Mouse (Mus musculus) mature B cell (primary cell): ENCODE data around the gene Mrgprf.

Source experiments
- in situ Hi-C: fragments of 300-500 bp; cut with MboI; formaldehyde crosslinking; loops from 2 replicates; pipeline ENCODE4 v1.14.3; 2019

Gene Mrgprf

DNA sequence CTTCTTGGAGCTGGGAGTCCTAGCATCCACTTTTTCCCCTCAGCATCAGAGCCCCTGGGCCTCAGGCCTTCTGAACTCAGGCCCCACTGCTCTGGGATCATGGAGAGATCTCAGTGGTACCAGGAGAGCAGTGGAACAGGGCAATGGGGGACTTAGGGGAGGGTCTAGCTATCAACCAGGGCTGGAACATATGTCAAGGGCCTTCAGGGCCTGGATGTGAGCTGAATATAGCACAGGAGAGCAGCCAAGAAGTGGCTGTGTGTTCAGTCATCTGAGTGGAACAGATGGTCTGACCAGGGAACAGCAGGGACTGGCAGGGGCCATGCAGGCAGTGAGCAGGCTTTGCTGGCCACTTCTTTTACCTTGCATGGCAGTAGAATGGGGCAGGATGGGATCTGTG is 34.6 kb downstream of the Mrgprf start:
- in situ Hi-C loops = no loop called here

- in situ Hi-C loops = no loop called here
Measured at GRCm38 (mm10) chr7:145335616-145336332, 35.1 kb downstream of the Mrgprf start.

- in situ Hi-C loops = no loop called here
Measured at GRCm38 (mm10) chr7:145337889-145338288, 37.3 kb downstream of the Mrgprf start.

GRCm38 (mm10) chr7:145340248-145340904 is 39.7 kb downstream of the Mrgprf start:
- in situ Hi-C loops = no loop called here
